Mouse (Mus musculus): ENCODE results near the gene Josd1.

DNA sequence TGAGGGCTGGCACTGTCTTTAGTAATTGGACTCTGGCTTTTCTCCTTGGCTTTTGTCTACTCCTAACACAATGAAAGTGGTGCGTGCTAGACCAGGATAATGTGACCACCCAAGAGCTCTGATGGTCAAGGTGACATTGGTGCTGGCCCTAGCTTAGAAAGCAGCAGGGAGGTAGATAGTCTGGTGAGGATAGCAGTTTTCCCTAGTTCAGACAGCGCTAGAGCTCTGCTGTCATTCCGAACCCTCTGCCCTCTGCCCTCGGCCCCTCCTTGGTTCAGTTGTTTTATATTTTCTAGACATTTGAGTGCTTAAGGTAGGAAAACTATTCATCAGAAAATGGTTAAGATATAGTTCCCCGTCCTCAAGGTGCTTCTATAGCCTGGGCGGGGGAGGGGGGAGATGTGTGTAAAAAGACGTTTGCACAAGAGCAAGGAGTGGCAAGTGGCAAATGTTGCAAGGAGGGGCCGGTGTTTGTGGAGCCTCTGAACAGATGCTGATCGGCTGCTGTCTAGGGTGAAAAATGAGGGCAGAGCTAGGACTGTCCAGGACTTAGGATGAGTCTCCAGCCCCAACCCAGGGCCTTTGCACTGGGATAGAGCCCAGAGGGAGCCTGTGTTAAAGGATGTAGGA is 10.0 kb upstream of the Josd1 start:
- TF ChIP-seq MAX (IDR thresholded peaks at IDR 0.05): no peak
- no peak for TF ChIP-seq CTCF (IDR thresholded peaks at IDR 0.05; ENCODE audit: control insufficient read depth, insufficient read depth, insufficient read length)
- TF ChIP-seq MYOD1 (IDR thresholded peaks at IDR 0.05; ENCODE audit: control insufficient read depth, insufficient read length, low read depth): no peak
- no peak for TF ChIP-seq USF1 (IDR thresholded peaks at IDR 0.05; ENCODE audit: low read depth)
- no peak for TF ChIP-seq CEBPB (IDR thresholded peaks at IDR 0.05; ENCODE audit: low read depth)
